Mouse (Mus musculus) lung, postnatal 0 days (tissue): Measurements from ENCODE around the gene March4.

Experiments used
- CTCF ChIP-seq: IDR thresholded peaks from 2 replicates; pipeline ENCODE4 v1.5.1; 2016; ENCODE audit warnings: antibody characterized with exemption, mild to moderate bottlenecking
- EP300 ChIP-seq: IDR thresholded peaks from 2 replicates; pipeline ENCODE4 v1.6.1; 2016; ENCODE audit warnings: antibody characterized with exemption, mild to moderate bottlenecking, control low read depth

DNA sequence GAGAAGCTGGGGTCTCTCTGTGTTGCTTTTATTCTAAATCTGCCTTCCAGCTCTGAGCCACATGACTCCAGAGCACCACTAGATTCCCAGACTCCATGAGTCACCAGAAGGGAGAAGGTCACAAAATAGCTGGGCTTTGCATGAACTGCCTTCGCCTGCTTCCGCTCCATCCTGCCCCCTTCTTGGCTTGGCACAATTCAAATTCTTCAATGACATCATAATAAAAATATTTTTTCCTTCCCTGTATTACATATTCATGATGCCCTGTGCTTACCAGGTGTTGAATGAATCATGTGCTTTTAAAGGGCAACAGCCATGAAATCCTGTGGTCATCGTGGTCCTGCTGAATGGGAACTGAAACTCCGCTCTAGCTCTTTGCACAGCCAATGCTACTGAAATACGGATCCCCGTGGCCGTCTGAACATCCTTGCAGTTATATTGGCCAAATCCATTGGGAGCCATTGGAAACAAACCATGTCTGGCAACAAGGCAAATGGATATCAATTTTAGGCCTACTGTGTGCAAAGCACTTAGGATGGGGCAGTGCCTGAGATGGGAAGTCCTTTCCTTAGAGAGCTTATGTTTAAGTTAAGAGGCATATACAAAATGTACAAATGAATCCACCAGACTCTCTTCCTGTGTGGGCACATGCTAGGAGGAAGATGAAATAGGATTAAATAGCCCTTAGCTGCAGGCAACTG lies 107.5 kb downstream of the March4 start:
- TF ChIP-seq EP300 (0 out of 2 replicates have a peak, but pooled peaks have one; percentile 11), CTCF (no peak)
